Mouse (Mus musculus) G1E (cell line): ENCODE measurements at regions not wholly inside any gene's neighbourhood (a gene's known extent, or its start where the extent isn't known, plus 50 kb on each side); places are given as distances from the start of the nearest gene placed in this dataset.

Experiments
- ATAC-seq: 2 replicates; pipeline ENCODE4 v1.8.0; 2016; ENCODE audit warnings: mild to moderate bottlenecking; ENCODE audit not compliant: insufficient number of reproducible peaks, poor library complexity, low FRiP score, severe bottlenecking; ENCODE audit errors: extremely low read depth
- DNase-seq: peaks from one replicate; pipeline ENCODE4 v3.0.0; 2012; ENCODE audit warnings: low spot score
- H3K27me3 ChIP-seq: 2 replicates; pipeline ENCODE4 v1.6.1; 2012; ENCODE audit warnings: mild to moderate bottlenecking, low read length, inconsistent platforms; ENCODE audit not compliant: insufficient read depth
- H3K36me3 ChIP-seq: replicated peaks from 2 replicates; pipeline ENCODE3; 2012; ENCODE audit warnings: mild to moderate bottlenecking, inconsistent platforms
- H3K4me1 ChIP-seq: 2 replicates; pipeline ENCODE4 v1.6.1; 2012; ENCODE audit warnings: low read depth, low read length, inconsistent platforms, mixed read lengths; ENCODE audit not compliant: insufficient read depth
- H3K4me3 ChIP-seq: 2 replicates; pipeline ENCODE4 v1.5.1; 2012; ENCODE audit warnings: low read depth, mild to moderate bottlenecking, inconsistent platforms, low read length, moderate library complexity, mixed read lengths
- H3K9me3 ChIP-seq: replicated peaks from 2 replicates; pipeline ENCODE4 v1.6.1; 2012; ENCODE audit warnings: inconsistent platforms
- CTCF ChIP-seq: IDR thresholded peaks from 2 replicates; pipeline ENCODE4 v1.5.1; 2012; ENCODE audit warnings: low read depth, low read length, inconsistent platforms, mixed read lengths
- GATA1 ChIP-seq: IDR thresholded peaks from 2 replicates; pipeline ENCODE4 v1.6.1; 2012; ENCODE audit warnings: borderline replicate concordance, low read length, inconsistent platforms, mixed read lengths
- GATA2 ChIP-seq: IDR thresholded peaks from 2 replicates; pipeline ENCODE4 v1.6.1; 2012; ENCODE audit warnings: low read depth, low read length, inconsistent platforms, borderline replicate concordance
- POLR2AphosphoS5 ChIP-seq: IDR thresholded peaks from 2 replicates; pipeline ENCODE4 v1.6.1; 2012; ENCODE audit warnings: low read depth, low read length, inconsistent platforms; ENCODE audit not compliant: insufficient replicate concordance
- TAL1 ChIP-seq: conservative IDR thresholded peaks from 2 replicates; pipeline ENCODE4 v1.6.1; 2012; ENCODE audit warnings: low read depth, low read length, inconsistent platforms, mixed read lengths

DNA sequence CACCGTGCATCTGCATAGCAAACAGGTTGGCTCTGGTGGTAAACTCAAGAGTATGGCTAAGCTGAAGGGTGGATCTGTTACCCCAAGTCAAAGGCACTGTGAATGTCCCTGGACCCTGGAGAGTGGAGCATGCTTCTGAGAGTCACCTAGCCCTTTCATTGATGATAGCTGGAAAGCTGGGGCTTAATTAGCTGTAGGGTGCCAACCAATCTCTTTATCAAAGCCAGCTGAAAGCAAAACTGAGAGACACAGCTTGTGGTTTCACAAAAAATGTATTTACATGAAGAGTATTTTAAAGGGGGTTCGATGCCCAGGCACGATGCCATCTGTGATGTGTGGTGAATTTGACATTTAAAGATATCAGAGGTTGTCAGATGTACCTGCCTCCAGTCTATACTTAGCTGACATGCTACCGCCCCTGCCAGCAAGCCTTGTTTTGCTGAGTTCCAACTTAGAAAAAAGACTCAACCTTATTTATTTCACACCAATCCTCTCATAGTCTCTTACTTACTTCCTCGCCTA is 209.3 kb upstream of the Spdye4c start:
- TF ChIP-seq GATA2 (no peak), TAL1 (no peak), POLR2AphosphoS5 (no peak), GATA1 (no peak), CTCF (no peak)
- Histone ChIP-seq H3K9me3 (no peaks in the 10 kb centered on the region), H3K36me3 (no peaks in the 10 kb centered on the region), H3K4me3 (no peak overlapping the region), H3K27me3 (peaks cover 17% of the 10 kb centered on the region), H3K4me1 (no peaks in the 10 kb centered on the region)
- no peak for ATAC-seq
- DNase-seq, result no peak

DNA sequence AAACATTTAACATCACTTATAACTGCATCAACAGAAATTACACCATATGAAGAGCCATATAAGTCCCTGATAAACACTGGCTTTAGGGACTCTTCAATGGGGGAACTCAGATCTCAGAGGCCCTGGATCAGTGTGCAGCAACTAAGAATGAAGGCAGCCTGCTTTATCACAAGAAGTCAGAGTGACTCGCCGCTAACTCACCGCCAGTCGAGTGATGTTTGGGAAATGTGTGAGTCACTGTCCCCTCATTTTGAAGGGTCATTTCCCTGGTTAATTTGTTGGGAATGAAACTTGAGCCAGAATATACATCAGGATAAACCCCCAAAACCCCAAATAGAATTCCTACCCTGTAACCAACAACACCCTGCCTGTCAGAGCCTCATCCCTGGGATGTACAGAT is 208.5 kb upstream of the Spdye4c start:
- Histone ChIP-seq H3K9me3 (no peaks in the 10 kb centered on the region), H3K4me3 (no peak overlapping the region), H3K36me3 (no peaks in the 10 kb centered on the region), H3K27me3 (peaks cover 18% of the 10 kb centered on the region), H3K4me1 (no peaks in the 10 kb centered on the region)
- DNase-seq (no peak), ATAC-seq (no peak)
- TF ChIP-seq GATA2, result no peak
- TF ChIP-seq POLR2AphosphoS5, result no peak
- TF ChIP-seq CTCF, result no peak
- no peak for TF ChIP-seq GATA1
- no peak for TF ChIP-seq TAL1

DNA sequence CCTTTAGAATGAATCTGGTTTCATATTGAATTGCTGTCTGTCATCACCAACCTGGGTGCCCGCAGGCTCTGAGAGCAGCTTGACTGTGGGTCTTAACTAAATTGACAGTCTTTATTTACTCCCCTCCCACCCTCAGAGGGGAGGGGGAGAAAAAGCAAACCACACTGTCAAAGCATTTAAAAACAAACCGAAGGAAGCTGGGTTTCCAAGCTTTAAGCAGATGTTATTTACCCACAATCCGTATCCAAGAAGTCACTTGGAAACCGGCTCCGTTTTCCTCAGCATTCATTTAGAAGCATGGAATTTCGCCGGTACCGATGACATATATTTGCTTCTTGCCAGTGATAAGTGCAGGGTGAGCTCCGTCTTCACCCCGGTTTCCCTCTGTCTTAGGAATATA is 206.4 kb upstream of the Spdye4c start:
- no peak for DNase-seq
- ATAC-seq, result no peak
- no peaks in the 10 kb centered on the region for H3K36me3 ChIP-seq
- H3K27me3 ChIP-seq, result peaks cover 18% of the 10 kb centered on the region
- H3K9me3 ChIP-seq, result no peaks in the 10 kb centered on the region
- H3K4me3 ChIP-seq, result no peak overlapping the region
- TF ChIP-seq POLR2AphosphoS5, result no peak
- no peaks in the 10 kb centered on the region for H3K4me1 ChIP-seq

DNA sequence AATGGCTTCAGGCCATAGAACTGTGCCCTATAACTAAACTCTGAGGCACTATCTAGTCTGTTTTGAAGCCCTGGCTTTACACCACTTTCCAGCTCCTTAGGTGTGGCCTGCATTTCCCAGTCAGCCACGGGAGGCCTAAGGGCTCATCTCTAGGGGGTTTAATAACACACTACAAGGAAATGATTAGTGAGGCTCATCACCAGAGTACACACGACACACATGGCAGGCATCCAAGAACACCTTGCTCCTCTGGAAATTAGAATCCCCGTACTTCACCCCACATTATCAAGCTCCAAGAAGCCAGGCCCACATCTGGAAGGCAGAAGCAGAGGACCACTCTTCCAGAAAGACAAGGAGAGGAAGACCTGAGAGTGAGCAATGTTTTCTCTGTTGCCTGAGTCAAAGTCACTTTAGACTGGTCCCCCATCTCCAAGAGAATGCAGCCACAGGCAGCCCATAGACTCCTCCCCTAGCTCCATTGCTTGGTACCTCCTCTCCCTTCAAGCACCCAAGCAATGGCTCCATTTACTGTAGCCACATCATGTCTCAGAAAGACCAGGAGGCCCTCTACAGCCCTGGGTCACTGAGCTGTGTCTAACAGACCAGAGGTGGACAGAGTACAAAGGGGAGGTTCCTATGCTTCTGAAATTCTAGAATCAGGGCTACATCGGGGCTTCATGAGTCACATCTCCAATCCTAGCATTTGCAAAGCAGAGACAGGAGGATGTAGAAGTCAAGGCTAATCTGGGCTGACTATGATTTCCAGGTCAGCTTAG is 204.0 kb upstream of the Spdye4c start:
- Histone ChIP-seq H3K9me3 (no peaks in the 10 kb centered on the region), H3K27me3 (peaks cover 10% of the 10 kb centered on the region; the same call in 1 of the 2 replicates), H3K4me3 (no peak overlapping the region), H3K36me3 (no peaks in the 10 kb centered on the region), H3K4me1 (no peaks in the 10 kb centered on the region)
- ATAC-seq (no peak), DNase-seq (no peak)
- no peak for TF ChIP-seq GATA2
- no peak for TF ChIP-seq GATA1
- no peak for TF ChIP-seq CTCF
- no peak for TF ChIP-seq TAL1
- TF ChIP-seq POLR2AphosphoS5, result no peak

DNA sequence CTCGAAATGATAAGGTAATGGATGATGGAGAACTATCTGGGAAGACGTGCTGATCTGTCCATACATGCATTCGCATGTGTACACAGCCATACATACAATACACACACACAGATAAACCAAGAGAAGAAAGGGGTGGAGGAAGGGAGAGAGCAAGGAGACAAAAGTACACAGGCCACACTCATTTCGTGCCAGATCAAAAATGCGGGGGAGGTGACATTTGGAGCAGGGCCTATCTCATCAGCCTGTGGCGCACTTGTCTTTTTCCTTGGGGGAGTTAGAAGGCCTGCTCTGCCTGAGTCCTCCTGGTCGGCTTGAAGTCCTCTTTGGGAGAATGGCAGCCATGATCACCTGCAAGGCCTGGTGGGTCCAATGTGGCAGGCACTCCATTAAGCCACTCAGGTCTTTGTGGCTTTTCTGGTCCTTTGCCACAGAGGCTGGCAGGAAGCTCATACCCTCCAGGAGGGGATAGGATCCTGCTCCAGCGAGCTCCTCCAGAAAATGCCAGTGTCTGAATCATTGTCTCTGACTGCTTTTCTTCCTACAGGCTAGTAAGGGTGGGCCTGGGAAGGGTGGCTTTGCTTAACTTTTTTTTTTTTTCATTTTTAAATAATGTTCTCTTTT is 203.0 kb upstream of the Spdye4c start:
- Histone ChIP-seq H3K27me3 (peaks cover 10% of the 10 kb centered on the region; the same call in 1 of the 2 replicates), H3K4me1 (no peaks in the 10 kb centered on the region), H3K4me3 (no peak overlapping the region), H3K36me3 (no peaks in the 10 kb centered on the region), H3K9me3 (no peaks in the 10 kb centered on the region)
- ATAC-seq (no peak), DNase-seq (no peak)
- TF ChIP-seq POLR2AphosphoS5, result no peak
- no peak for TF ChIP-seq CTCF
- TF ChIP-seq TAL1, result no peak
- TF ChIP-seq GATA2, result no peak
- TF ChIP-seq GATA1, result no peak

DNA sequence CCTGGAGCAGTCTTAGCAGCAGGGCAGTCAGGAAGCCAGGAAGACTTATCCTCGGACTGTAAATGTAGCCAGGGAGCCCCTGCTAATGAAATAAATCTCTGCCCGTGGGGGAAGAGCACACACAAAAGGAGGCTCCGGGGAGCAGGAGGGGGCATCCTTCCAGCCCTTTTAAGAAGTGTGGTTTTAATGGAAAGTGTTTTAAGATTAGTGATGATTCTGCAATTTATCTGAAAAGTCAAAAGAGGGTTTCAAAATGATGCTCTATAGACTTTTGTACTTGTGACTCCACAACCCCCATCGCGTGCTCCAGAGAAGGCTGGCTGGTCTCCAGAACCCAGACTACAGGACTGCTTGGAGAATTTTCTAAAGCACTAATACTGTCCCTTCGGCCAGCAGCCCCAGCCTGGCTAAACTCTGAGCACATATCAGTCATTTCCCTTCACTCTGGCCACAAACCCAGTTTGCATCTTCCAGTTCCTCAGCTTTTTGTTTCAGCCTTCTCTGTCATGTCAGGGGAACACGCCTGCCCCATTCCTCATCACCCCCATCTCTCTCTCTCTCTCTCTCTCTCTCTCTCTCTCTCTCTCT is 202.0 kb upstream of the Spdye4c start:
- Histone ChIP-seq H3K9me3 (no peaks in the 10 kb centered on the region), H3K4me3 (no peak overlapping the region), H3K36me3 (no peaks in the 10 kb centered on the region), H3K4me1 (no peaks in the 10 kb centered on the region), H3K27me3 (peaks cover 11% of the 10 kb centered on the region; the same call in 1 of the 2 replicates)
- TF ChIP-seq CTCF (no peak), POLR2AphosphoS5 (no peak), GATA2 (no peak), TAL1 (no peak), GATA1 (no peak)
- DNase-seq, result no peak
- no peak for ATAC-seq
